In genomic region chr16:85128693-85129657, GRCm38 (mm10) we compare ENCODE assay signal across 9 mouse cellular contexts. TPM values are rescaled to one million over a fixed set of nuclear protein-coding genes. Genes with fewer than 3 reads are reported as not detected.
DNase-seq lines count a peak whose midpoint lies in the region; ATAC-seq and TF ChIP-seq lines count a peak whose summit lies in the region.
"Had no signal": no experiment of that assay in that cellular context is flagged by ENCODE, and none has a peak within 500 bp of the region (broad histone marks: within the 10 kb centered on the region; RNA-seq: fewer than 3 reads in every experiment).

No protein-coding gene starts in this region.

- 14% methylated on average over 13 of the region's 13 CpGs for WGBS in kidney, postnatal 0 days
- 49% methylated on average over 13 of the region's 13 CpGs for WGBS in forebrain, embryonic 15.5 days
- WGBS in limb, embryonic 14.5 days: 7% methylated on average over 13 of the region's 13 CpGs
- 85% methylated on average over 13 of the region's 13 CpGs for WGBS in thymus, adult 2 months

- H3K27ac ChIP-seq in kidney, postnatal 0 days: peak overlapping the region; percentile 80
- H3K27ac ChIP-seq in forebrain, embryonic 15.5 days (replicated peaks): peak overlapping the region; percentile 80
- peak overlapping the region; percentile 88 for H3K27ac ChIP-seq in limb, embryonic 14.5 days (replicated peaks; ENCODE audit: low read depth, low read length)
- no peak overlapping the region for H3K27ac ChIP-seq in thymus, adult 2 months (ENCODE audit: control insufficient read depth, insufficient read depth, low read length)

- no peak for TF ChIP-seq CTCF in kidney, postnatal 0 days (IDR thresholded peaks at IDR 0.05; ENCODE audit: low read depth)
- TF ChIP-seq CTCF in thymus, adult 2 months (IDR thresholded peaks at IDR 0.05; ENCODE audit: borderline replicate concordance, control insufficient read depth, extremely low read depth, insufficient read depth, low read length, poor library complexity): no peak

- no peak for TF ChIP-seq POLR2A in limb, embryonic 14.5 days (IDR thresholded peaks at IDR 0.05; ENCODE audit: borderline replicate concordance, extremely low read depth, insufficient read depth, insufficient read length)
- no peak for TF ChIP-seq POLR2A in thymus, adult 2 months (IDR thresholded peaks at IDR 0.05; ENCODE audit: control insufficient read depth, extremely low read depth, insufficient read depth, low read length, poor library complexity)

- H3K4me2 ChIP-seq in kidney, postnatal 0 days (ENCODE audit: low read length): peak overlapping the region; percentile 3; the same call in 1 of the 2 replicates
- H3K4me2 ChIP-seq in forebrain, embryonic 15.5 days (replicated peaks): no peak overlapping the region
- H3K4me2 ChIP-seq in limb, embryonic 14.5 days (replicated peaks; ENCODE audit: low read depth, low read length, severe bottlenecking): 0 out of 2 replicates have a peak overlapping the region, but pooled peaks have one; percentile 16

- H3K27me3 ChIP-seq in kidney, postnatal 0 days (ENCODE audit: insufficient read depth, low read length): no peaks in the 10 kb centered on the region
- H3K27me3 ChIP-seq in forebrain, embryonic 15.5 days: no peaks in the 10 kb centered on the region
- no peaks in the 10 kb centered on the region for H3K27me3 ChIP-seq in limb, embryonic 14.5 days (ENCODE audit: control insufficient read depth, insufficient read depth, low read length)
- no peaks in the 10 kb centered on the region for H3K27me3 ChIP-seq in thymus, adult 2 months (ENCODE audit: control insufficient read depth, insufficient read depth, low read length)

- no peak overlapping the region for H3K9ac ChIP-seq in kidney, postnatal 0 days (ENCODE audit: low read depth, low read length)
- H3K9ac ChIP-seq in forebrain, embryonic 15.5 days (replicated peaks): no peak overlapping the region
- no peak overlapping the region for H3K9ac ChIP-seq in limb, embryonic 14.5 days (ENCODE audit: low read depth, low read length, severe bottlenecking)

- 0 out of 2 replicates have a peak, but pooled peaks have one; percentile 12 for ATAC-seq in kidney, postnatal 0 days (replicated peaks; ENCODE audit: low FRiP score, low read depth)
- ATAC-seq in forebrain, embryonic 15.5 days (replicated peaks): no peak
- peak; percentile 24; the same call in 1 of the 2 replicates for ATAC-seq in limb, embryonic 14.5 days (ENCODE audit: low FRiP score, low read depth)

- H3K4me3 ChIP-seq in kidney, postnatal 0 days (replicated peaks; ENCODE audit: low read depth, low read length): no peak overlapping the region
- H3K4me3 ChIP-seq in forebrain, embryonic 15.5 days: no peak overlapping the region
- H3K4me3 ChIP-seq in limb, embryonic 14.5 days (replicated peaks; ENCODE audit: low read length): no peak overlapping the region
- H3K4me3 ChIP-seq in thymus, adult 2 months (ENCODE audit: control insufficient read depth, insufficient read depth, low read length): no peak overlapping the region

- DNase-seq in kidney, postnatal 0 days (ENCODE audit: low spot score): peak; percentile 79
- DNase-seq in kidney, adult 8-10 months: no peak
- peak; percentile 32 for DNase-seq in embryo, embryonic 9.5 days (ENCODE audit: extremely low spot score)
- DNase-seq in limb, embryonic 14.5 days (ENCODE audit: low spot score): no peak
- DNase-seq in adrenal gland, postnatal 10 days: no peak
- DNase-seq in ovary, postnatal 14 days (ENCODE audit: low spot score): no peak
- no peak for DNase-seq in thymus, adult 2 months

- H3K4me1 ChIP-seq in kidney, postnatal 0 days (replicated peaks; ENCODE audit: insufficient read depth, low read length): peaks cover 32% of the 10 kb centered on the region
- peaks cover 28% of the 10 kb centered on the region for H3K4me1 ChIP-seq in forebrain, embryonic 15.5 days
- peaks cover 42% of the 10 kb centered on the region for H3K4me1 ChIP-seq in limb, embryonic 14.5 days (ENCODE audit: control insufficient read depth, insufficient read depth, low read length)
- H3K4me1 ChIP-seq in thymus, adult 2 months (replicated peaks; ENCODE audit: control insufficient read depth, insufficient read depth, low read length): no peaks in the 10 kb centered on the region

- no peaks in the 10 kb centered on the region for H3K9me3 ChIP-seq in kidney, postnatal 0 days (replicated peaks; ENCODE audit: low read length)
- no peaks in the 10 kb centered on the region for H3K9me3 ChIP-seq in forebrain, embryonic 15.5 days
- H3K9me3 ChIP-seq in limb, embryonic 14.5 days (ENCODE audit: control insufficient read depth, low read length): no peaks in the 10 kb centered on the region

- no peaks in the 10 kb centered on the region for H3K36me3 ChIP-seq in kidney, postnatal 0 days (ENCODE audit: insufficient read depth, low read length)
- no peaks in the 10 kb centered on the region for H3K36me3 ChIP-seq in forebrain, embryonic 15.5 days
- H3K36me3 ChIP-seq in limb, embryonic 14.5 days (ENCODE audit: control insufficient read depth, insufficient read depth, low read length): no peaks in the 10 kb centered on the region
- no peaks in the 10 kb centered on the region for H3K36me3 ChIP-seq in thymus, adult 2 months (ENCODE audit: control insufficient read depth, insufficient read depth, low read length)

RNA-seq across cellular contexts. Expression of gene App, which starts 44.6 kb away (rescaled TPM):
- polyA plus RNA-seq in kidney, postnatal 0 days (2015; fragmentation: Nextera tagmentation; extraction: Ambion mirVana): 360 and 361 TPM in 2 replicates
- polyA plus RNA-seq in forebrain, embryonic 15.5 days (2015; fragmentation: Nextera tagmentation; extraction: Ambion mirVana): 260 and 266 TPM in 2 replicates
- 307 and 326 TPM in 2 replicates for polyA plus RNA-seq in limb, embryonic 14.5 days (2012; rRNA removed)
- polyA plus RNA-seq in limb, embryonic 14.5 days (2014; fragmentation: Nextera tagmentation; extraction: Ambion mirVana): 206 and 221 TPM in 2 replicates
- total RNA-seq in adrenal gland, postnatal 10 days (2021): 100 to 1,000 TPM; 290 to 292 TPM
- 58.4 and 59.8 TPM in 2 replicates for polyA plus RNA-seq in thymus, adult 2 months (2012; rRNA removed)
- total RNA-seq: MEL had no signal

Comparison
In these comparisons a context has a peak if more than half of its experiments do, and no peak if none do; other contexts are left out.
1. DNase-seq: peak in kidney, postnatal 0 days (single experiment) and embryo, embryonic 9.5 days (single experiment); none in kidney, adult 8-10 months (0 of 2), limb, embryonic 14.5 days (single experiment), adrenal gland, postnatal 10 days (single experiment), ovary, postnatal 14 days (single experiment) and thymus, adult 2 months (single experiment).